Mouse (Mus musculus) layer of hippocampus, postnatal 25 days (tissue): Measurements from ENCODE around the gene Cyp2b23. TPM values are rescaled to one million over a fixed set of nuclear protein-coding genes. Genes with fewer than 3 reads are reported as not detected.
"Not testable (repeated sequence)": the region's sequence is repeated elsewhere in the genome, so short reads cannot be mapped to it uniquely, and the experiment has no call there.

Source experiments
- DNase-seq, 2 experiments: peaks; one replicate each; pipeline ENCODE4 v3.0.0; 2022; ENCODE audit warnings: mixed read lengths in 2 of 2, low spot score in 1 of 2; ENCODE audit errors: extremely low spot score in 1 of 2
- total RNA-seq, 2 experiments: library from RNA; stranded (reverse); gene quantifications; 2 replicates each; pipeline ENCODE4 v1.2.3; 2021

Cyp2b23 gene
- not detected for total RNA-seq

GRCm38 (mm10) chr7:26686337-26686736 is at the start of gene Cyp2b23:
Gene Cyp2b23 (minus strand): TSS chr7:26686437.
- DNase-seq, result no peak

DNA sequence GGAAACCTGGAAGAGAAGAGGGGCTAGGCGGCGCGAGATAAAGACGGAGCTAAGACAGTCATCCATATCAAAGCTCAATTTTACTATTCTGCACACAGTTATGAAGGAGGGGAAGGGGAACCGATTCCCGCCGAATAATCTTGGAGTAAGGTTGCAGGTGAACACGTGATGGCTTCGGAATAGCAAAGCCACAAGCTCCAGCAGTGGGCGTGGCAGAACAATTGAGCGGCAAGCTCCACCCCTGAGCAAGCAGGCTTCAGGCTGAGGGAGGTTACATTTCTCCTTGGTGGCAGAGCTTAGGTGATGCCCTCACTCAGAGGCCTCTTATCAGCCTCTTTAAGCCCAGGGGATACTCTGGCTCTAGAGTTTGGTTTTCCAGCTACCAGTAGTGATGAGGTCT is 24.8 kb upstream of the Cyp2b23 start:
- no peak for DNase-seq

- DNase-seq, result no peak
Measured at GRCm38 (mm10) chr7:26707061-26707460, 20.8 kb upstream of the Cyp2b23 start.

- not testable (repeated sequence) for DNase-seq
Measured at GRCm38 (mm10) chr7:26706191-26706590, 20.0 kb upstream of the Cyp2b23 start.

GRCm38 (mm10) chr7:26700151-26700550 is 13.9 kb upstream of the Cyp2b23 start:
- DNase-seq, result no peak

DNA sequence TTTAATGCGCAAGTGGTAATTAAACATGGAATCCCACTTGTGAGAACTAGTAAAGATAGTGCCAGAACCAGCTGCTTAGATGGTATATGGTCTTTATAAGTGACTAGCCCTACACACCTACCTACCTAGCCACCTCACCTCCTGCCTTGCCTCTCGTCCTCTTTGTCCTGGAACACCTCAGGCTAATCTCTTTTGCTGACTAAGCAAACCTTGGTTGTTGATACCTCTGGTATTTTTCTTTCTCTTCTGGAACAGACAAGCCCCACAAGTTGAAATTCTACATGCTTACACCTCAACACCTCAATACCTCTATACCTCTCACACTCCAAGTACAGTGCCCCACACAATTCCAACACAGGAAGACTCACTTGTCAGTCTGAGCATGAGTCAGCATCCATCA is 524 bp downstream of the Cyp2b23 start:
- no peak for DNase-seq

DNA sequence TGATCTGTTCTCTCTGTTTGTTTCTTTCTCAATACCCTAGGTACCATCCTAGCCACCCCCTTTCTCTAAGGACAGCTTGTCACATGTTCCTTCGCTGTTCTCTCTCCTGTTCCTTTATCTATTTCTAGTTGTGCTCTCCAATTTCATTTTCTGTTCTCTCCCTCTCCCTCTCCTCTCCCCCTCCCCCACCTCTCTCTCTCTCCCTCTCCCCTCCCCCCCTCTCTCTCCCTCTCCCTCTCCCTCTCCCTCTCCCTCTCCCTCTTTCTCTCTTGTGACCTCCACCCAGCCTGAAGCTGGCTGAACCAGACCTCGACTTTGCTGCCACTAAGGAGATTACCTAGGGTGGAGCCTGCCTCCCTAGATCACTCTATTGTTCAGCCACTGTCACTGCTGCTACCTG is 18.8 kb downstream of the Cyp2b23 start:
- not testable (repeated sequence) for DNase-seq

DNA sequence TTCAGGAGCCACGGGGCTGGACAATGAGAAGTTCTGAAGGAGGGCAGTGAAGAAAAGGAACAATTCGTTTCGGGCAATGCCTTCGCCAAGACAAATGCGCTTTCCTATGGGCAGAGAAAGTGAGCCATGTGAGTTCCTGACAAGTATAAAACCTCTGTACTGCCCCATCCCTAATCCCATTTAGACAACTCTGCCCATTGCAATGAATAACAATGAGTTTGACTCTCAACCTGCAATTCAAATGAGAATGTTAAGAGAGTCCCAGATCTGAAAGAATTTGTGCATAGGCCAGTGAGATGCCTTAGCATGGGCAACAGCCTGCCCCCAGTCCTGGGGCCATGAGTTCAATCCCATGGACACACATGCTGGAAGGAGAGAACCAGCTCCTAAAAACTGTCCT is 20.2 kb downstream of the Cyp2b23 start:
- no peak for DNase-seq

GRCm38 (mm10) chr7:26618364-26618763 is 67.9 kb downstream of the Cyp2b23 start, which contains the start of gene Vmn1r185:
Gene Vmn1r185 (minus strand): TSS chr7:26618464.
- DNase-seq, result not testable (repeated sequence)

Other genes with a start within 250 kb of the Cyp2b23 start
- not detected for gene Nlrp9a, start 151.4 kb downstream of the Cyp2b23 start, total RNA-seq
- gene Vmn1r185, start 68.0 kb downstream of the Cyp2b23 start, total RNA-seq, result not detected
- gene Cyp2b19, start 70.7 kb upstream of the Cyp2b23 start, total RNA-seq, result not detected
- not detected for gene Cyp2g1, start 122.5 kb upstream of the Cyp2b23 start, total RNA-seq
- gene Cyp2a5, start 148.9 kb upstream of the Cyp2b23 start, total RNA-seq, result not detected